Mouse (Mus musculus) granulocyte monocyte progenitor cell, adult 5-6 weeks (primary cell): ENCODE measurements around the gene Esyt2. TPM values are rescaled to one million over a fixed set of nuclear protein-coding genes. Genes with fewer than 3 reads are reported as not detected.
A peak's percentile ranks its signal among the peaks of the same experiment; 100 is the strongest.

ENCODE experiments used
- ATAC-seq: replicated peaks from 2 replicates; pipeline ENCODE4 v1.8.0; 2016; ENCODE audit warnings: mild to moderate bottlenecking, moderate TSS enrichment, inconsistent platforms; ENCODE audit not compliant: poor library complexity, severe bottlenecking
- total RNA-seq, 2 experiments: library from RNA; stranded (forward) in 1 of 2; stranded (reverse) in 1 of 2; fragments of 200-712, 200-1000 nt in 1 of 2; fragments of >200 nt in 1 of 2; fragmentation: Nextera tagmentation in 1 of 2; gene quantifications; 2 replicates each; pipeline ENCODE4 v1.2.3; 2014 to 2017

Esyt2 gene
- total RNA-seq, 2 experiments from 2014 or later = 29.1 to 32.0 TPM

DNA sequence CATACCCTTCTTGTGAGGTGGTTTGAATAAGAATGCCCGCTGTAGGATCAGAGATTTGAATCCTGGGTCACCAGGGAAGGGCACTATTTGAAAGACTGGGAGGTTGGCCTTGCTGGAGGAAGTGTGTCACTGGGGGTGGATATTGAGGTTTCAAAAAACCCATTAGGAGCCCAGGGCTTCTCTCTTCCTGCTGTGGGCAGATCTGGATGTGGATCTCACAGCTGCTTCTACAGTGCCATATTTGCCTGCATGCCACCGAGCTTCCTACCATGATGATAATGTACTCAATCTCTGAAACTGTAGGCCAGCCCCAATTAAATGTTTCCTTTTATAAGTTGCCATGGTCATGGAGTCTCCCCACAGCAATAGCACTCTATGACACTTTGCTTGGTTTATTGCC lies 1.8 kb upstream of the Esyt2 start:
- ATAC-seq = no peak

DNA sequence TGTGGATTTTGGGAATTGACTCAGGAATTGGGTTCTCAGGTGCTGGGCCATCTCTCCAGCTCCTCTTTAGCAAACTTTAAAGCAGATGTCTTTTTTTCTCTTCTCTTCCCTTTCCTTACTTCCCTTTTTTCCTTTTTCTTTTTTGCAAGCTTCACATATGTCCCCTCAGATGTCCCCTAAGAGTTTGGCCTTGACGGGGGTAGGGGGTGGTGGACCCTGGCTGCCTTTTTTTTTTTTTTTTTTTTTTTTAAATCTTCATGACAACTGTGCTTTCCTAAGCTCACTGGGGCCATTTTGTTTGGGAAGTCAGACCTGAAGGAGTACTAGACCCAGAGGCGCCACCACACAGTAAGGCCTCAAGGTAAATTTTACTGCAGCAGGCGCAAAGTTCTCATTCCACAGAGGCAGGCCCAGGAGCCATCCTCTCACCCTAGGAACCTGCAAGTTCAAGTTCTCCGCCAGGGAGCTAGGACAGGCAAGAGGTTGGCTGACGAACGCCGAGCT lies 795 bp upstream of the Esyt2 start:
- peak; percentile 3; the same call in 1 of the 2 replicates for ATAC-seq

DNA sequence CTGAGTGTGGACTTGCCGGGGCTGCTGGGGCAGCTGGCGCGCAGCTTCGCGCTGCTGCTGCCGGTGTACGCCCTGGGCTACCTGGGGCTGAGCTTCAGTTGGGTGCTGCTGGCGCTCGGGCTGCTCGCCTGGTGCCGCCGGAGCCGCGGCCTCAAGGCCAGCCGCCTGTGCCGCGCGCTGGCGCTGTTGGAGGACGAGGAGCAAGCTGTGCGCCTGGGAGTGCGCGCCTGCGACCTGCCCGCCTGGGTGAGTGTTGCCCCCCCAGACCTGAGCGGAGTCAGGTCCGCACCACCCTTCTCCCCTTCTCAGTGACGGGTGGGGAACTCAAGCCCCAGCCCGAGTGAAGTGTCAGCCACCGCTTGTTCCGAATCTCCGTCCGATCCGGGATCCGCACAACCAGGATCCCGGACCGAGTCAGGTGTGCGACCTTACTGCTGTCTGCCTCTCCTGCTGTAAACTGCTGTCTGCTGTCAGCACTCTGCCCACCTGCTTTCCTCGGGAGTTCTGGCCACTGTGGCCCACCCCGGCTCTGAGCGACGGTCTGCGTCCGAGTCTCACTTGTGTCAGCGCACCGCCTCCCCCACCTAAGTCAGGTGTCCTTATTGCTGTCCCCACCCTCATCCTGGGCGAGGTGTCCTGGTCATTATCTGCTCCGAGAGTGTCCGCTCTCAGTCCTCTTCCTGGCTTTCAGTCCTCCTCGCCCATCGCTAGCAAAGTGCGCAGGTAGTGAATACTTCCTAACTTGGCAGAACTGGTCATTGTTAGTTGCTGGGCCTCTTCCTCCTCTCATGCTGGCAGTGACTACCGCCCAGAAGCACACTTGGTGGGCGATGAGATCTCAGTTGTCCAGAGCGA lies 658 bp downstream of the Esyt2 start:
- ATAC-seq = peak; percentile 1; the same call in 1 of the 2 replicates

DNA sequence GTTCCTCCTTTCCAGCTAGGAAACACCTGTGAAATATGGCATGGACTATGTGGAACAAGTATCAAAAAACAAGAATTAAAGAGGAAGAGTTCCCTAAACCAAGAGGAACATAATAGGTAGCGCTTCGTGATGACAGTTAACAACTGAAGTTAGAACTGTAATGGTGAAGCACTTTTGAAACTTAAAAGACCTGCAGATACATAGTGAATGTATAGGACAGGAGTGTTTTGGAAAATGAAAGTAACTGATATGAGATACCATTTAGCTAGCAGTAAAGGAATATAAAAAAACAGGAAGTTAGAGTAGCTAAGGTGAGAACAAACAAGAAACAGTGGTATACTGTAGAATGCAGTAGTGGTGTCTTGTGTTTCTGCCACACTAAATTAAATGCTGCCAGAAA lies 1.9 kb downstream of the Esyt2 start:
- no peak; the same call in 1 of the 2 replicates for ATAC-seq

DNA sequence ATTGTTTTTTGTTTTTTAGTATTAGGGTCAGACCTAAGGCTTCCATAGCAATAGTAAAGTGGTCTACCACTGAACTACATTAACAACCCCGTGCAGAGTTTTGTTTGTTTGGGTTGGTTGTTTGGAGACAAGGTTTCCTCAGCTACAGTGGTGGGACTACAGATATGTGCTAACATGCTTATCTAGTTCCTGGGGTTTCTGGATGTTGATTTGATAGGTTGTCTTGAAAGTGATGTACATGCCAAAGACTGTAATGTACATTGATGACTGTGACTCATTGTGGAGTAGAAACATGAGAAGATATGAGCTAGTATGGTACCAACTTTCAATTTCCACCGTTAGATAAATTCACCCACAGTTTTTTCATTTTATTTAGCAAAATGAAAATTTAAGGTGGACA lies 2.5 kb downstream of the Esyt2 start:
- ATAC-seq = no peak

DNA sequence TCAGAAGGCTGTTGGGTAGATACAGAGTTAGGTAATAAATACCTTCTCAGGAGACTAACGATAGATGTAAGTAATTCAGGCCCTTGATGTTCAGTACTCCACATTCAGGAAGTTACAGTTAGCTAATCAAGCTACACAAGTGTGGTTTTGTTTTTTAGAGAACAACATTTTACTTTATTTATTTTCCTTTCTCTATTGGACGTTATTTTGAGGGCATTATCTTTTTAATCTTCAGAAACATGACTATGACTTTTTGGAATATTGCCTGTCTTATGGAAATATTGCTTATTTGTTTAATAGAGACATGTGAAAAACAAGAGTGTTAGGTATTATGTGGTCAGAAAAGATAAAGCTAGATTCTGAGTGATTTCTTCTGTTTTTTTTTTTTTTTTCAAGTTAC lies 12.2 kb downstream of the Esyt2 start:
- ATAC-seq = peak; percentile 74

DNA sequence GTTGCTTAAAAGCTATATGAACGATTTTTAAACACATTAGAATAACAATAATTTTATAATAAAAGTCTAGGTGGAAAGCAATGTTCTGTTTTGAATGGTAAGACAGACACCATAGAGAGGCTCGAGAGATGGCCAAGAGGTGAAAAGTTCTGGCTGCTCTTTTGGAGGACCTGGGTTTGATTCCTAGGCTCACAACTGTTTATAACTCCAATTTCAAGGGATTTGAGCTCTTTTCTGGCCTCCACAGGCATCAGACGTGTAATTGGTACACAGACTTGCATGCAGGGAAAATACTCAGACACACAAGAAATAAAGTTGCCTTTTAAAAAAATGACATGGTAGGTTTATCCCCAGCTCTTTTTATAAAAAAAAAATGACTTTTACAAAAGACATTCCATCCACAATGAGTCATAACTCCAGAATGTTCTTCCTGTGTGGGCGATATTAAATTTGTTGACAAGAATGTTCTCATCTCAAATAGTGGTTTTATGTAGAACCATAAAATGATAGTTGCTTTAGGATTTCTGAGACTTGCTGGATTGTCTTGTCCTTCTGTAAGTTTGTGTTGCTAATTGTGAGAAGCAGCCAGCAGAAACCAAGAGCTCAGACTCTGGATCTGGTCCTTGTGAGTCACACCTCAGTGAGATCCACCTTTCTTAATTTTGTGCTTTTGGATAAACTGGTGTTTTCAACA lies 12.8 kb downstream of the Esyt2 start:
- no peak for ATAC-seq

DNA sequence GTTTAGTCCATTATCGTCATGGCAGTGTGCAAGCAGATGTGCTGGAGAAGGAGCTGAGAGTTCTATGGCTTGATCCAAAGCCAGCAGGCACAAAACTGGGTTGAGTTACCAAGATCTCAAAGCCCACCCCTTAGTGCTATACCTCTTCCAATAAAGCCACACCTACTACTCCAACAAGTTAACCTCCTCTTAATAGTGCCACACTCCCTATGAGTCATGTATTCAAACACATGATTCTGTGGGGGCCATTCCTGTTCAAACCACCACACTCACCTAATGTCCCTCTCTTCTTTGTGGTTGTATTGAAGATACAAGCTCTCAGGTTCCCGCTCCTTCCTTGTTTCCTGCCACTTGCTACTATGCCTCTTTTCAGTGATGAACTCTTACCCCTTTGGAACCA lies 18.9 kb downstream of the Esyt2 start:
- no peak for ATAC-seq

DNA sequence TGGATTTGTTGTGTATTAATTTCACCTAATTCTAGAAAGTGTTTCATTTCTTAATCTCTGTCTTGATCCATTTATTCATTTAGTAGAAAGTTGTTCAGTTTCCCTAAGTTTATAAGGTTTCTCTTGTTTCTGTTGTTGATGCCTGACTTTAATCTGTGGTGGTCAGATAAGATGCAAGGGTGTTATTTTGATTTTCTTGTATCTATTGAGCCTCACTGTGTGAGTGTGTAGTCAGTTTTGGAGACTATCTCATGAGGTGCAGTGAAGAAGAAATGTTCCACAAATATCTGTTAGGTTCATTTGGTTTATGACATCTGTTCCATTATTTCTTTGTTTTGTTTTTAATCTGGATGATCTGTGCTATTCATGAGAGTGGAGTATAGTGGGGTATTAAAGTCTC lies 21.2 kb downstream of the Esyt2 start:
- no peak for ATAC-seq

DNA sequence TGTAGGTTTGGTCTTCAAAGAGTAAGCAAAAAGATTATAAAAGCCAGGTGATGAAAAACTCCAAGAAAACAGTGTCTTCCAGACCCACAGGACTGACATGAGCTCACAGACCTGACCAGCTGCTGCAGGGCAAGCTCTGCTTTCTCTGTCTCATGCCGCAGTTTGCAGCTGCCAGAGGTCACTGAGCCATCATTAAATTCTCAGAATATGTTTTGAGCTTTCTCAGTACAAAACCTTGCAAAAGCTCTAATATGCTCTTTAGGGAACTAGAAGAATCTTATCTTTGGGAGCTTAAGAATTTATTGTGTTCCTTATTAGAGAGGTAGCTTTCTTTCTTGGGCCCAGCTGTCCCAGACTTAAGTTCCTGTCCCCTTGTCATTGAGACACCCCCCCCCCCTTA lies 25.0 kb downstream of the Esyt2 start:
- ATAC-seq = no peak

DNA sequence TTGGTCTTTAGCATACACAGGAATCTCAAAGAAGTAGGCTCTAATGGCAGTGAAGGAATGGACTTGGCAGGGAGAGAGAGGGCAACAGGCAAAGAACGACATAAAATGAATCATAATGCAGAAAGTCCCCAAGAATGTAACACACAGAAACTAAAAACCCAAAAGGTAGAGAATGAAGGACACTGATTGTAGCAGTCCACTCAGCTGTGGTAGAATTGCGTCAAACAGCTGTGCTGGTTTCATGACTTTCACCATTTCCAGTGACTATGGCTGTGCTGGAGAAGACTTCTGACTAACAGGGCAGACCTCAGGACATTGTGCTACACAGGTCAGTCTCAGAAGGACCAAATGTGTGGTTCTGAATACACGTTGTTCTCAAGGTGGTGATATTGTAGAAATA lies 26.9 kb downstream of the Esyt2 start:
- ATAC-seq = no peak

DNA sequence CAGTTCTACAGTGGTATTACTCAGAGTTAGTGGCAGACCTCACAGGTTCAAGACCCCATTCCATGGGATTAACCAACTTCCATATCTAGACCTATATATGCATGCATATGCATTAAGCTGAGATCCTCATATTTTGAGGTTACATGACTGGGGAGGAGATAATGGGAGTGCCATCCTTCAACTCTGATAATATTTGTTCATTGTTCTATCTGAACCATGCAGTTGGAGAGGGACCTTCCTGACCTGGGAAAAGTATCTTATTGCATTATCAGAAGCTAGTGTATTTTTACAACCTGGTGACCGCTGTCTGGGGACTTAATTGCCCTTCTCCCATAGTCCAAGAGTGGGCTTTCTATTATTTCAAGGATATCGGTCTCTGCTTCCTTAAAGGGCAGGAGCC lies 27.6 kb downstream of the Esyt2 start:
- no peak for ATAC-seq

DNA sequence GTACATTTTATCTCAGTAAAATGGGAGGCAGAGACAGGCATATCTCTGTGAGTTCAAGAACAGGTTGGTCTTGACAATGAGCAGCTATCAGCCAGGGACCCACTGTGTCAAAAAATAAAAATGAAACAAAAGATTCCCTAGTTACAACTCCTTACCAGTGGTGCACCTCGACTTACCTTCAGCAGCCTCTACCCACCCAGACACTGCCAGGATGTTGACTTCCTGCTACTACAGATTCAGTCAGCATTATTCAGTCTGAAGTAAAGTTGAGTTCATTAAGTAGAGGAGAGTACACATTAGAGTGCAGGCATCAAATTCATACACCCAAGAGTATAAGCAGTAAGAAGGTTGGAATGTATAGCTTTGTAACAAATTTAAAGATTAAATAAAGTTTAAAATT lies 32.8 kb downstream of the Esyt2 start:
- no peak for ATAC-seq

DNA sequence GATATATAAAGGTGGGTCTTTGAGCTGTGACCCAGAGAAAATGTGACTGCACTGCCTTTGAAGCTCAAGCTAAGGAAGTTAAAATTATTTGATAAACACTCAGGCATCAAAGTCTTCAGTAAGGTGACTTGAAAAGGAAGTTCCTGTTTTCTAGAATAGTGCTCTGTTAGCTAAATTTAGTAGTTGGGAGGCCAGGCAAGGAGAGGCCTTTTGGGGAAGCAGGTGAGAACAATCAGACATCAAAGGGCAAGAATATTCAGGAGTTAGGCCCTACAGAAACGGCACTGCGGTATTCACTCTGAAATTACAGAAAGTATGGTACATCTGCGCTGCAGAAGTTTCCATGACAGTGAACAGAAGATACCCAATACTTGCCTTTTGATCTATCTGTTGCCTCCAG lies 34.5 kb downstream of the Esyt2 start:
- no peak; the same call in 1 of the 2 replicates for ATAC-seq

DNA sequence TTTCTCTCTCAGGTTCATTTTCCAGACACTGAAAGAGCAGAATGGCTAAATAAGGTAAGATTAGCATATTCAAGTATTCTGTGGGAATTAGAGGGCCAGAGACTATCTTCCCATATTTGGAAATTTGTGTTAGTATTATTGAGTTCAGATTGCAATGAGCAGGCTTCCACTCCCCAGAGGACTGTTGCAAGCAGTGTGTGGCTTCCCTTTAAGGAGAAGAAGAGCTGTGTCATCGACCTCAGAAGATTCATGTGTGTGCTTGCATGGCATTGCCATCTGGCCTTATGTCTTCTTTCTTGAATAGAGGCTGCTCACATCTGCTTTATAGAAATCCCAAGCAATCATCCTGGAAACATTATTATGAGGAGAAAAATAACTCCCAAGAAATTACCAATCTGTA lies 36.8 kb downstream of the Esyt2 start:
- peak; percentile 85 for ATAC-seq

DNA sequence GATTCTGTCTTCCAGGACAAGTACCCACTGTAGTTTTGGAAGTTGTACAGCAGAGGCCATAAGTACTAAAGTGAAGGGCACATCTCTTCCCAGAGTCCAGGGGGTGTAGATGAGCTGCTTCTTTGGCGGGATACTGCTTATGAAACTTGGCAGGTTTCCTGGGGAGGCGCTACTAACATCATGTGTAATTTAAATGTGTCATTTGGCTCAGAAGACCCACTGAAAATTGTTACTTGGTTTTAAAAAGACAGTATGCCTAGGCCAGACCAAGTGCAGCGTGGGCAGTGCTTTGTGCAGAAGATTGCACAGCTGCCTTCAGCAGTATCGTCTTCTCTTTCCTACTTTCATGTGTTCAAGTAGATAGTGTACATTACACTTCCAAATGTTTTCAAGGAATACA lies 44.5 kb downstream of the Esyt2 start:
- ATAC-seq = peak; percentile 27; the same call in 1 of the 2 replicates

DNA sequence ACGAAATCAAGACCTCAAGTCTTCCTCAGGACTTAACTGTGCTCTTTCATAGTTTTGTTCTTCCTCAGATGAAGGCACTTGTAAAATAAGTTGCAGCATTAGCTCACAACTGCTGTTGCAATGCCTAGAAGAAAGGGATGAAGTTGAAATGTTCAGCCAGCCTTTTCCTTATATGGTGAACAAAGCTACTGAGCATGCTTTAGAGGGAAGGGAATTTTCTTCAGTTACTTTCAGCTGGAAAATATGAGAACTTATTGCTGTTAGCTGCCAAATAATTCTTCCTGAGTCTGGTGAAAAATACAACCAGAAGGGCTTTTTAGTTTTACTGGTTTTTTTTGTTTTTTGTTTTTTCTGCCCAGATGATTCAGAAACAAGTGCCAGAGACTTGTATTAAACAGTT lies 45.2 kb downstream of the Esyt2 start:
- 0 out of 2 replicates have a peak, but pooled peaks have one; percentile 27 for ATAC-seq

DNA sequence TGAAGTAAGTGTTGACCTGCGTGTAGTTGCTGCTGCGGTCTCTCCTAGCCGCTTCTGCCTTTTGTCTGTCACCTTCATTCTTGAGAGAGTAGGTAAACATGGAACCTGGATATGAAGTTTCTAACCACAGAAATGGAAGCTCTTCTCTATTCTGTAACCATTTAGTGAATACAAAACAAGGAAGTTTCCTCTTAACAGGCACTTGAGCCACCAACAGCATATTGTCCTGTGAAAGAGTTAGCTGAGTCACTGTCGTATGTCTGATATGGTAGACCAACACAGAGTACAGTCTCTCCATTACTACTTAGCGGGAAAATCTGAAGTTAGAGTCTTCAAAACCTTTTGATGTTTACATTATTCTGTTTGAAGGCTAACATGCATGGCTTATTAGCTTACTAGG lies 53.3 kb downstream of the Esyt2 start:
- ATAC-seq = peak; percentile 37

DNA sequence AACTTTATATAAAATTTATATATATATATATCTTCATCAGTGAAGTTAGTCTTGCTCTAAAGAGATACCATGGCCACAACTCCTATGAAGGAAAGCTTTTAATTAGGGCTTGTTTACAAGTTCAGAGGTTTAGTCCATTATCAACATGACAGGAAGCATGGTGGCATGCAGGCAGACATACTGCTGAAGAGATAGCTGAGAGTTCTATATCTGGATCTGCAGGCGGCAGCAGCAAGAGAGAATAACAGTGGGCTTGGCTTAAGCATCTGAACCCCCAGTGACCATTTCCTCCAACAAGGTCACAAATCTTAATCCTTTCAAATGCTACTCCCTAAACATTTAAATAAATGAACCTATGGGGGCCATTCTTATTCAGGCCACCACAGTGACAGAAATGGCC lies 59.2 kb downstream of the Esyt2 start:
- no peak for ATAC-seq

DNA sequence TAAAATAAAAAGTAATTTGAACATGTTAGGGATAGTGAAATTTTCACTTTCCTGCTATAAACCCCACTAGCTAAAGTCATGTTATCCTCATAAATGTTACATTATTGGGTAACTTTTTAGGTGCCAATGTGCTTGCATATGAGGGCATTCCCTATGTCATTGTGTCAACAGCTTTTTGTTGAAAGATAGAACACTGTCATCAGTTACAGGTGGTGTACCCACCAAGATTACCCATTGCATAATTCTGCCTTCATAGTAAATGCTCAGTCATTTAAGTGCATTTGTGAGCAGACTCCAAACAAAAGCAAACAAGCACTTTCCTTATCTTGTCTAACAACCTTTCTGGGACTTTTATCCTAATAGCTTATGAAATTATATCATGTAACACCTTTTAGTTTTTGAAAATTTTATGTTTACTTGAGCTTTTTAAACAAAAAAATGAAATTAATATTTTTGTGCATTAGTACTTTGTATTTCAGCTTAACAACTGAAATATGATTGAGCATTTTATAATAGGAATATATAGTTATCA lies 67.8 kb downstream of the Esyt2 start:
- ATAC-seq = no peak

DNA sequence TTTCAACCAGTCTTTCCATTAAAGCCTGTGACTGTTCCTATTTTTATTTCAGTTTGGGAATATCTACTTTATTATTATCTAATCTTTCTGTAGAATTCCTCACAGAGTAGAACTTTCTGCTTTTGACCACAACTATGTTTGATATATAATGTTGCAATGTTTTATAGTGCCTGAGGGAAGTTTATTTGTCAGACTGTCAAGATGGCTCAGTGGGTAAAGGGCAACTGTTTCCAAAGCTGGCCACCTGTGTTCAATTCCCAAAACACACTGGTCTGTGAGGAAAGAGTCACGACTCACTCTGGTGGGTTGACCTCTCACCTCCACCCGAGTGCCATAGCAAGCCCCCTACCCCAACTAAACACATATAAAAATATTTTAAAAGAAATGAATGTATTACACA lies 68.4 kb downstream of the Esyt2 start:
- ATAC-seq = no peak
